19 mouse cellular contexts compared by ENCODE assay signal in the genomic region with DNA sequence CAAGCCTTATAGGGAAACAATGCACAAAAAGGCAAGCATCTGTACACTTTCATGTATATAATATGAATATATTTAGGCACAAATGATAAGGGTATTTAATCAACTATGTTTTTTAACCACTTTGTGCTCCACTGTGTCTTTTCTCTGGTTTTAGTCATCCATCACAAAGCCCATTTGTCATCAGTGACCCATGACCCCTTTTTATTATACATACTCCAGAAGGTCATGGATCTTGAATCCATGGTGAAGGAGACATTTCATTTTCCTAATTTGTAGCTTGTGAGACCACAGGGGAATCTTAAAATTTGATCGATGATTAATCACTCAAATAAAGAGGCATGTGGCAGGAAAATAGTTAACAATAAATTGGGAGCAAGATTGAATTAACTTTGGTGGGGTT. TPM values are rescaled to one million over a fixed set of nuclear protein-coding genes. Genes with fewer than 3 reads are reported as not detected.
DNase-seq lines count a peak whose midpoint lies in the region; ATAC-seq lines count a peak whose summit lies in the region.
"Had no signal": no experiment of that assay in that cellular context is flagged by ENCODE, and none has a peak within 500 bp of the region (broad histone marks: within the 10 kb centered on the region; RNA-seq: fewer than 3 reads in every experiment).

No protein-coding gene starts in this region.

- H3K4me3 ChIP-seq in midbrain, embryonic 11.5 days (ENCODE audit: low read depth, low read length): no peak overlapping the region
- H3K4me3 ChIP-seq in midbrain, embryonic 14.5 days (replicated peaks; ENCODE audit: low read depth, low read length): no peak overlapping the region
- H3K4me3 ChIP-seq: embryonic facial prominence, embryonic 10.5 days; embryonic facial prominence, embryonic 12.5 days; forebrain, embryonic 13.5 days; forebrain, embryonic 15.5 days had no signal

- peaks cover 3% of the 10 kb centered on the region for H3K4me1 ChIP-seq in midbrain, embryonic 11.5 days (ENCODE audit: control insufficient read depth, insufficient read depth, low read length)
- H3K4me1 ChIP-seq in midbrain, embryonic 14.5 days (ENCODE audit: control insufficient read depth, insufficient read depth, low read length): no peaks in the 10 kb centered on the region
- H3K4me1 ChIP-seq: embryonic facial prominence, embryonic 10.5 days; embryonic facial prominence, embryonic 12.5 days; forebrain, embryonic 13.5 days; forebrain, embryonic 15.5 days had no signal

- no peak overlapping the region for H3K4me2 ChIP-seq in midbrain, embryonic 11.5 days
- H3K4me2 ChIP-seq in midbrain, embryonic 14.5 days (ENCODE audit: low read length): no peak overlapping the region
- H3K4me2 ChIP-seq: embryonic facial prominence, embryonic 12.5 days; forebrain, embryonic 13.5 days; forebrain, embryonic 15.5 days had no signal

- peak; percentile 20 for DNase-seq in embryo, embryonic 11 days
- no peak for DNase-seq in embryo, embryonic 9.5 days (ENCODE audit: extremely low spot score)
- no peak for DNase-seq in midbrain, embryonic 11.5 days (ENCODE audit: low spot score, missing footprints)
- DNase-seq in midbrain, embryonic 14.5 days: no peak
- DNase-seq in mesoderm, embryonic 11.5 days (ENCODE audit: low read depth, low spot score): peak; percentile 65
- DNase-seq in cerebellum, adult 11-12 months: no peak
- DNase-seq: adrenal gland, adult 2 months; adrenal gland, postnatal 10 days; adrenal gland, postnatal 25 days; cerebellum, adult 11 months; cerebellum, adult 2 months; cerebellum, adult 9-10 months; cerebellum, postnatal 10 days; cerebellum, postnatal 25 days; forebrain, postnatal 0 days had no signal

- WGBS in midbrain, embryonic 11.5 days: 37% methylated on average over 1 of the region's 1 CpGs
- 5% methylated on average over 1 of the region's 1 CpGs for WGBS in midbrain, embryonic 14.5 days

- H3K9ac ChIP-seq in midbrain, embryonic 11.5 days (ENCODE audit: low read length): no peak overlapping the region
- H3K9ac ChIP-seq in midbrain, embryonic 14.5 days (replicated peaks; ENCODE audit: low read length): no peak overlapping the region
- H3K9ac ChIP-seq: embryonic facial prominence, embryonic 12.5 days; forebrain, embryonic 13.5 days; forebrain, embryonic 15.5 days; forebrain, postnatal 0 days had no signal

- no peaks in the 10 kb centered on the region for H3K9me3 ChIP-seq in midbrain, embryonic 11.5 days (ENCODE audit: control insufficient read depth, low read length)
- H3K9me3 ChIP-seq in midbrain, embryonic 14.5 days (ENCODE audit: control insufficient read depth, low read length): no peaks in the 10 kb centered on the region
- H3K9me3 ChIP-seq: embryonic facial prominence, embryonic 10.5 days; embryonic facial prominence, embryonic 12.5 days; forebrain, embryonic 13.5 days; forebrain, embryonic 15.5 days had no signal

- ATAC-seq in midbrain, embryonic 11.5 days (ENCODE audit: low FRiP score): peak; percentile 38; the same call in 1 of the 2 replicates
- no peak for ATAC-seq in midbrain, embryonic 14.5 days (ENCODE audit: low FRiP score, low TSS enrichment)
- ATAC-seq: forebrain, embryonic 13.5 days; forebrain, embryonic 15.5 days; forebrain, postnatal 0 days had no signal

- no peaks in the 10 kb centered on the region; the same call in 1 of the 2 replicates for H3K27me3 ChIP-seq in midbrain, embryonic 11.5 days (ENCODE audit: control insufficient read depth, insufficient read depth, low read length)
- no peaks in the 10 kb centered on the region for H3K27me3 ChIP-seq in midbrain, embryonic 14.5 days (ENCODE audit: control insufficient read depth, insufficient read depth, low read length)
- H3K27me3 ChIP-seq: embryonic facial prominence, embryonic 12.5 days; forebrain, embryonic 13.5 days; forebrain, embryonic 15.5 days had no signal

- no peaks in the 10 kb centered on the region for H3K36me3 ChIP-seq in midbrain, embryonic 11.5 days (ENCODE audit: control insufficient read depth, insufficient read depth, low read length)
- no peaks in the 10 kb centered on the region for H3K36me3 ChIP-seq in midbrain, embryonic 14.5 days (ENCODE audit: control insufficient read depth, insufficient read depth, low read length)
- H3K36me3 ChIP-seq: embryonic facial prominence, embryonic 10.5 days; embryonic facial prominence, embryonic 12.5 days; forebrain, embryonic 15.5 days had no signal

- no peak overlapping the region for H3K27ac ChIP-seq in midbrain, embryonic 11.5 days (ENCODE audit: low read depth, low read length)
- H3K27ac ChIP-seq in midbrain, embryonic 14.5 days (replicated peaks; ENCODE audit: low read depth, low read length): no peak overlapping the region
- H3K27ac ChIP-seq: embryonic facial prominence, embryonic 10.5 days; embryonic facial prominence, embryonic 12.5 days; forebrain, embryonic 13.5 days; forebrain, embryonic 15.5 days had no signal

RNA-seq across cellular contexts. Expression of a gene that starts 29.2 kb away (rescaled TPM):
- 75.7 and 84.4 TPM in 2 replicates for polyA plus RNA-seq in midbrain, embryonic 11.5 days (2014; fragmentation: Nextera tagmentation; extraction: Ambion mirVana)
- 137 and 198 TPM in 2 replicates for polyA plus RNA-seq in midbrain, embryonic 14.5 days (2014; fragmentation: Nextera tagmentation; extraction: Ambion mirVana)

Comparison
In these comparisons a context has a peak if more than half of its experiments do, and no peak if none do; other contexts are left out.
1. DNase-seq: peak in embryo, embryonic 11 days (single experiment) and mesoderm, embryonic 11.5 days (single experiment); none in embryo, embryonic 9.5 days (single experiment), midbrain, embryonic 11.5 days (single experiment), midbrain, embryonic 14.5 days (single experiment) and cerebellum, adult 11-12 months (single experiment).